Mouse (Mus musculus) liver, embryonic 14.5 days (tissue): ENCODE data around the gene Fam126b. TPM values are rescaled to one million over a fixed set of nuclear protein-coding genes. Genes with fewer than 3 reads are reported as not detected.

Experiments
- ATAC-seq: fragments of 200-750 bp; cut with Nextera tagmentation; 2 replicates; pipeline ENCODE4 v1.8.0; 2017; ENCODE audit warnings: moderate number of reproducible peaks, mild to moderate bottlenecking, moderate library complexity; ENCODE audit not compliant: insufficient read depth
- DNase-seq, 3 experiments: peaks; one replicate each; pipeline ENCODE4 v3.0.0-alpha.2; 2012 to 2013; ENCODE audit warnings: low read depth in 3 of 3, low spot score in 3 of 3
- H3K27ac ChIP-seq: fragments of 300-500 bp; sonication (generic); 2 replicates; pipeline ENCODE4 v1.5.1; 2014; ENCODE audit warnings: moderate library complexity, mild to moderate bottlenecking, control low read depth, inconsistent platforms
- H3K27me3 ChIP-seq: fragments of 300-500 bp; sonication (generic); 2 replicates; pipeline ENCODE4 v1.6.1; 2014; ENCODE audit warnings: mild to moderate bottlenecking, low read length, moderate library complexity; ENCODE audit not compliant: control insufficient read depth, insufficient read depth
- H3K36me3 ChIP-seq: fragments of 300-500 bp; sonication (generic); replicated peaks from 2 replicates; pipeline ENCODE4 v1.6.1; 2014; ENCODE audit warnings: low read depth; ENCODE audit not compliant: control insufficient read depth, insufficient read depth
- H3K4me1 ChIP-seq, 2 experiments: fragments of 200-500 bp in 1 of 2; fragments of 300-500 bp in 1 of 2; sonication (generic) in 1 of 2; replicated peaks; 2 replicates each; pipeline ENCODE4 v1.6.1; 2012 to 2014; ENCODE audit warnings: antibody characterized with exemption in 1 of 2, inconsistent platforms in 1 of 2, low read length in 1 of 2; ENCODE audit not compliant: control insufficient read depth in 2 of 2, insufficient read depth in 2 of 2
- H3K4me2 ChIP-seq: fragments of 300-500 bp; sonication (generic); 2 replicates; pipeline ENCODE4 v1.6.1; 2014; ENCODE audit warnings: low read depth, mild to moderate bottlenecking, control low read depth, moderate library complexity
- H3K4me3 ChIP-seq, 2 experiments: fragments of 200-500 bp in 1 of 2; fragments of 300-500 bp in 1 of 2; sonication (generic) in 1 of 2; 2 replicates each; pipeline ENCODE4 v1.5.1; 2012 to 2014; ENCODE audit warnings: low read depth in 2 of 2, low read length in 2 of 2, mild to moderate bottlenecking in 2 of 2, control low read depth in 1 of 2, inconsistent platforms in 1 of 2, moderate library complexity in 1 of 2; ENCODE audit not compliant: insufficient read depth in 1 of 2
- H3K9ac ChIP-seq: fragments of 300-500 bp; sonication (generic); replicated peaks from 2 replicates; pipeline ENCODE4 v1.6.1; 2014; ENCODE audit warnings: mild to moderate bottlenecking, control low read depth, moderate library complexity
- H3K9me3 ChIP-seq: fragments of 300-500 bp; sonication (generic); 2 replicates; pipeline ENCODE4 v1.6.1; 2016; ENCODE audit warnings: low read length, mixed read lengths; ENCODE audit not compliant: control insufficient read depth
- CTCF ChIP-seq: IDR thresholded peaks from 2 replicates; pipeline ENCODE4 v1.5.1; 2016; ENCODE audit warnings: antibody characterized with exemption, low read depth, control low read depth
- EP300 ChIP-seq: IDR thresholded peaks from 2 replicates; pipeline ENCODE4 v1.6.1; 2016; ENCODE audit warnings: antibody characterized with exemption, low read depth
- WGBS: fragments of 180-500 bp; shearing (Covaris S2); extraction: QIAGEN DNeasy Blood & Tissue Kit; methylation state at CpG from one replicate; pipeline ENCODE4 v1.1.7; 2014; ENCODE audit not compliant: insufficient replicate concordance; 5-methylcytosine and 5-hydroxymethylcytosine counted together
- polyA plus RNA-seq, 2 experiments: library from polyadenylated mRNA; depleted of rRNA in 1 of 2; stranded (reverse) in 1 of 2; unstranded in 1 of 2; fragments of >200 nt; fragmentation: Nextera tagmentation in 1 of 2; extraction: Ambion mirVana in 1 of 2; gene quantifications; 2 replicates each; pipeline versions ENCODE4 v1.2.1 to v1.2.3; 2012 to 2014

The Fam126b gene
- polyA plus RNA-seq, 2 experiments = 0.95 to 2.9 TPM

- H3K27me3 ChIP-seq = no peaks in the 10 kb centered on the region
- no peak overlapping the region; the same call in 1 of the 2 replicates for H3K9ac ChIP-seq
- 68% methylated on average over 1 of the region's 1 CpGs for WGBS
- peaks cover 4% of the 10 kb centered on the region; the same call in 1 of the 2 replicates for H3K36me3 ChIP-seq
- DNase-seq (no peak), ATAC-seq (no peak)
- no peak overlapping the region for H3K27ac ChIP-seq
- H3K4me2 ChIP-seq = peak overlapping the region; percentile 92
- TF ChIP-seq CTCF = no peak
- no peak for TF ChIP-seq EP300
- peak overlapping the region; percentile 27 to 90; a peak in 3 of 4 replicates for H3K4me3 ChIP-seq
- H3K9me3 ChIP-seq = no peaks in the 10 kb centered on the region
- peaks cover 3 to 5% of the 10 kb centered on the region in 2 experiments for H3K4me1 ChIP-seq
Observed at GRCm38 (mm10) chr1:58587491-58587890, 1.4 kb upstream of the Fam126b start.

GRCm38 (mm10) chr1:58585373-58586170, 551 bp downstream of the Fam126b start:
- peak overlapping the region; percentile 49 for H3K27ac ChIP-seq
- no peak for TF ChIP-seq EP300
- TF ChIP-seq CTCF = no peak
- peak in 2 of 3 experiments; percentile 6 to 7 for DNase-seq
- no peaks in the 10 kb centered on the region for H3K9me3 ChIP-seq
- H3K9ac ChIP-seq = peak overlapping the region; percentile 93
- no peaks in the 10 kb centered on the region for H3K27me3 ChIP-seq
- H3K36me3 ChIP-seq = no peaks in the 10 kb centered on the region
- WGBS = 4% methylated on average over 36 of the region's 36 CpGs
- peak overlapping the region; percentile 92 for H3K4me2 ChIP-seq
- peak overlapping the region; percentile 73 to 90 for H3K4me3 ChIP-seq
- H3K4me1 ChIP-seq = peaks cover 3 to 5% of the 10 kb centered on the region in 2 experiments
- peak; percentile 55 for ATAC-seq

GRCm38 (mm10) chr1:58584271-58584670, 1.9 kb downstream of the Fam126b start:
- no peak for TF ChIP-seq EP300
- peak; percentile 22; the same call in 1 of the 2 replicates for TF ChIP-seq CTCF
- Histone ChIP-seq H3K4me3 (no peak overlapping the region), H3K36me3 (no peaks in the 10 kb centered on the region), H3K4me1 (peaks cover 3 to 5% of the 10 kb centered on the region in 2 experiments), H3K9me3 (no peaks in the 10 kb centered on the region), H3K27ac (no peak overlapping the region), H3K4me2 (no peak overlapping the region), H3K9ac (no peak overlapping the region), H3K27me3 (no peaks in the 10 kb centered on the region)
- DNase-seq = peak in 1 of 3 experiments; percentile 7
- ATAC-seq = no peak
- WGBS = 56% methylated on average over 1 of the region's 1 CpGs

GRCm38 (mm10) chr1:58582611-58583010, 3.5 kb downstream of the Fam126b start:
- no peak overlapping the region for H3K9ac ChIP-seq
- no peaks in the 10 kb centered on the region for H3K36me3 ChIP-seq
- DNase-seq (no peak), ATAC-seq (no peak)
- TF ChIP-seq EP300 = no peak
- TF ChIP-seq CTCF = no peak
- H3K4me1 ChIP-seq = peaks cover 3 to 5% of the 10 kb centered on the region in 2 experiments
- H3K9me3 ChIP-seq = no peaks in the 10 kb centered on the region
- H3K27me3 ChIP-seq = no peaks in the 10 kb centered on the region
- 64% methylated on average over 1 of the region's 1 CpGs for WGBS
- H3K4me3 ChIP-seq = no peak overlapping the region
- H3K27ac ChIP-seq = no peak overlapping the region
- no peak overlapping the region for H3K4me2 ChIP-seq

- no peaks in the 10 kb centered on the region for H3K27me3 ChIP-seq
- H3K9ac ChIP-seq = no peak overlapping the region
- no peak for ATAC-seq
- H3K9me3 ChIP-seq = no peaks in the 10 kb centered on the region
- H3K4me3 ChIP-seq = no peak overlapping the region
- 76% methylated on average over 2 of the region's 2 CpGs for WGBS
- TF ChIP-seq CTCF = peak; percentile 72
- no peak for TF ChIP-seq EP300
- H3K27ac ChIP-seq = no peak overlapping the region
- no peaks in the 10 kb centered on the region for H3K4me1 ChIP-seq
- DNase-seq = peak in 2 of 3 experiments; percentile 20 to 24
- H3K4me2 ChIP-seq = no peak overlapping the region
- H3K36me3 ChIP-seq = no peaks in the 10 kb centered on the region
Observed at GRCm38 (mm10) chr1:58579179-58579578, 6.9 kb downstream of the Fam126b start.
